Mouse (Mus musculus): ENCODE data around the gene Nucb1. TPM values are rescaled to one million over a fixed set of nuclear protein-coding genes. Genes with fewer than 3 reads are reported as not detected.

Gene Nucb1
- polyA plus RNA-seq, 1 experiment from 2014 or later: 199 TPM

GRCm38 (mm10) chr7:45475291-45475969, 34.8 kb downstream of the Nucb1 start:
- TF ChIP-seq EP300 (optimal IDR thresholded peaks at IDR 0.05) (no peak), CTCF (IDR thresholded peaks at IDR 0.05; ENCODE audit: low read depth) (no peak)
- Histone ChIP-seq H3K27ac (replicated peaks) (no peak overlapping the region), H3K36me3 (ENCODE audit: control insufficient read depth, insufficient read depth, low read length) (no peaks in the 10 kb centered on the region), H3K4me1 (replicated peaks; ENCODE audit: control insufficient read depth, insufficient read depth) (no peaks in the 10 kb centered on the region), H3K4me3 (ENCODE audit: low read depth, low read length) (no peak overlapping the region), H3K27me3 (ENCODE audit: control insufficient read depth, insufficient read depth, low read length) (no peaks in the 10 kb centered on the region), H3K9ac (ENCODE audit: low read length) (0 out of 2 replicates have a peak overlapping the region, but pooled peaks have one; percentile 32), H3K9me3 (ENCODE audit: control insufficient read depth, low read length) (no peaks in the 10 kb centered on the region), H3K4me2 (replicated peaks; ENCODE audit: low read depth) (0 out of 2 replicates have a peak overlapping the region, but pooled peaks have one; percentile 15)
- 53% methylated on average over 16 of the region's 16 CpGs for WGBS
- DNase-seq (ENCODE audit: low spot score): peak; percentile 41
- ATAC-seq (ENCODE audit: low FRiP score, low TSS enrichment): peak; percentile 25; the same call in 1 of the 2 replicates

- WGBS: 8% methylated on average over 3 of the region's 3 CpGs
- H3K27me3 ChIP-seq (ENCODE audit: control insufficient read depth, insufficient read depth, low read length): no peaks in the 10 kb centered on the region
- H3K4me3 ChIP-seq (ENCODE audit: low read depth, low read length): no peak overlapping the region
- ATAC-seq (ENCODE audit: low FRiP score, low TSS enrichment): no peak
- H3K27ac ChIP-seq (replicated peaks): no peak overlapping the region
- TF ChIP-seq CTCF (IDR thresholded peaks at IDR 0.05; ENCODE audit: low read depth): peak; percentile 90
- no peak for TF ChIP-seq EP300 (optimal IDR thresholded peaks at IDR 0.05)
- H3K4me1 ChIP-seq (replicated peaks; ENCODE audit: control insufficient read depth, insufficient read depth): peaks cover 2% of the 10 kb centered on the region
- H3K4me2 ChIP-seq (replicated peaks; ENCODE audit: low read depth): no peak overlapping the region
- no peaks in the 10 kb centered on the region for H3K36me3 ChIP-seq (ENCODE audit: control insufficient read depth, insufficient read depth, low read length)
- DNase-seq (ENCODE audit: low spot score): peak; percentile 77
- H3K9ac ChIP-seq (ENCODE audit: low read length): no peak overlapping the region
- no peaks in the 10 kb centered on the region for H3K9me3 ChIP-seq (ENCODE audit: control insufficient read depth, low read length)
These were observed 39.3 kb downstream of the Nucb1 start for GRCm38 (mm10) chr7:45470869-45471268.

- no peak overlapping the region for H3K9ac ChIP-seq (ENCODE audit: low read length)
- H3K4me2 ChIP-seq (replicated peaks; ENCODE audit: low read depth): peak overlapping the region; percentile 87
- WGBS: 33% methylated on average over 7 of the region's 7 CpGs
- no peaks in the 10 kb centered on the region for H3K27me3 ChIP-seq (ENCODE audit: control insufficient read depth, insufficient read depth, low read length)
- ATAC-seq (ENCODE audit: low FRiP score, low TSS enrichment) (0 out of 2 replicates have a peak, but pooled peaks have one; percentile 5), DNase-seq (ENCODE audit: low spot score) (no peak)
- no peak for TF ChIP-seq EP300 (optimal IDR thresholded peaks at IDR 0.05)
- TF ChIP-seq CTCF (IDR thresholded peaks at IDR 0.05; ENCODE audit: low read depth): no peak
- H3K9me3 ChIP-seq (ENCODE audit: control insufficient read depth, low read length): no peaks in the 10 kb centered on the region
- H3K4me1 ChIP-seq (replicated peaks; ENCODE audit: control insufficient read depth, insufficient read depth): peaks cover 4% of the 10 kb centered on the region
- H3K36me3 ChIP-seq (ENCODE audit: control insufficient read depth, insufficient read depth, low read length): no peaks in the 10 kb centered on the region
- H3K4me3 ChIP-seq (ENCODE audit: low read depth, low read length): peak overlapping the region; percentile 76
- no peak overlapping the region for H3K27ac ChIP-seq (replicated peaks)
These were observed 43.0 kb downstream of the Nucb1 start for GRCm38 (mm10) chr7:45467090-45467670.

- Histone ChIP-seq H3K27me3 (ENCODE audit: control insufficient read depth, insufficient read depth, low read length) (no peaks in the 10 kb centered on the region), H3K4me2 (replicated peaks; ENCODE audit: low read depth) (peak within 1 kb of the TSS; percentile 87), H3K36me3 (ENCODE audit: control insufficient read depth, insufficient read depth, low read length) (no peaks in the 10 kb centered on the region), H3K9ac (ENCODE audit: low read length) (peak within 1 kb of the TSS; percentile 81), H3K27ac (replicated peaks) (0 out of 2 replicates have a peak within 1 kb of the TSS, but pooled peaks have one; percentile 53), H3K9me3 (ENCODE audit: control insufficient read depth, low read length) (no peaks in the 10 kb centered on the region), H3K4me1 (replicated peaks; ENCODE audit: control insufficient read depth, insufficient read depth) (peaks cover 4% of the 10 kb centered on the region), H3K4me3 (ENCODE audit: low read depth, low read length) (peak within 1 kb of the TSS; percentile 76)
- WGBS: under 1% methylated on average over 51 of the region's 58 CpGs
- DNase-seq (ENCODE audit: low spot score) (peak; percentile 95), ATAC-seq (ENCODE audit: low FRiP score, low TSS enrichment) (peak; percentile 82)
- peak; percentile 50 for TF ChIP-seq EP300 (optimal IDR thresholded peaks at IDR 0.05)
- 0 out of 2 replicates have a peak, but pooled peaks have one; percentile 17 for TF ChIP-seq CTCF (IDR thresholded peaks at IDR 0.05; ENCODE audit: low read depth)
These were observed 43.7 kb downstream of the Nucb1 start, which contains the start of gene Bax for GRCm38 (mm10) chr7:45466283-45467089. Gene Bax (minus strand): TSS chr7:45466898.

- 77% methylated on average over 9 of the region's 9 CpGs for WGBS
- TF ChIP-seq CTCF (IDR thresholded peaks at IDR 0.05; ENCODE audit: low read depth): peak; percentile 36
- TF ChIP-seq EP300 (optimal IDR thresholded peaks at IDR 0.05): no peak
These were observed 44.7 kb downstream of the Nucb1 start for GRCm38 (mm10) chr7:45465549-45465948.

More at GRCm38 (mm10) chr7:45465549-45465948, 44.7 kb downstream of the Nucb1 start:
- H3K9me3 ChIP-seq (ENCODE audit: control insufficient read depth, low read length): no peaks in the 10 kb centered on the region
- H3K9ac ChIP-seq (ENCODE audit: low read length): no peak overlapping the region; the same call in 1 of the 2 replicates
- peak overlapping the region; percentile 87 for H3K4me2 ChIP-seq (replicated peaks; ENCODE audit: low read depth)
- peaks cover 7% of the 10 kb centered on the region for H3K4me1 ChIP-seq (replicated peaks; ENCODE audit: control insufficient read depth, insufficient read depth)
- H3K4me3 ChIP-seq (ENCODE audit: low read depth, low read length): no peak overlapping the region
- DNase-seq (ENCODE audit: low spot score) (peak; percentile 19), ATAC-seq (ENCODE audit: low FRiP score, low TSS enrichment) (no peak)
- H3K27ac ChIP-seq (replicated peaks): no peak overlapping the region
- no peaks in the 10 kb centered on the region for H3K27me3 ChIP-seq (ENCODE audit: control insufficient read depth, insufficient read depth, low read length)
- H3K36me3 ChIP-seq (ENCODE audit: control insufficient read depth, insufficient read depth, low read length): no peaks in the 10 kb centered on the region

Data from stomach, postnatal 0 days (tissue).